ENCODE assay signal across 8 mouse cellular contexts in the genomic region with DNA sequence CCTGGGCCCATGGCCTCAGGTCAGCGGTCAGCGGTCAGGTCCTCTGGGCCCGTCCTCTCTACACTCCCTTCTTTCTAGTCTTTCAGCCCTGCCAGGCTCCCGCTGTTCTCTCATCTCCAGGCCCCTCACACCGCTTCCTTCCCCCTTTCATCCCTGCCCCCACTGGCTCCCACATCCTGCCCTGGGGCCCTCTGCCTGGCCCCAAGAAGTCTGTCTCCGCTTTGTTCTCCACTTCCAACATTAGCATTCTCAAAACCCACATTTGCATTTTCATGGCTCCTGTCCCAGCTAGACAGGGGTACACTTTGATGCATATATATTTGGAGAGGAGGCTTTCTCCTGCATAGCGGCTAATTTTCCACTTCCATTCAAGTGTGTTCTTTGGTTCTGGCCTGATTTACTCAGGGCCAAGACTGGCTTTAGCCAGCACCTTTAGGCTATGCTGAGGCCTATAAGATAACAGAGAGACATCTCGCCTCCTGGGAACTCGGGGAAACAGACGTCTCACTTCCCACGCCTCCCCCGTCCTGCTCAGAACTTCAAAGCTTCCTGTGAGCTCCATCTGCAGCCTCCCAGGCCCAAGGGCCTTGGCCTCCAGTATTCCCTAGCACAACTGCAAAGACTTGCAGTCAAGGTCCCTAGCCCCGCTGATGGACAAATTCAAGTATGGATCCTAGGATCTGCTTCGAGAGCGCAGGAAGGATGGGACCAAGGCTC.
DNase-seq lines count a peak whose midpoint lies in the region; ATAC-seq lines count a peak whose summit lies in the region.

No protein-coding gene starts in this region.

- peaks cover 69% of the 10 kb centered on the region for H3K4me1 ChIP-seq in heart, embryonic 12.5 days (replicated peaks)
- peaks cover 51% of the 10 kb centered on the region for H3K4me1 ChIP-seq in embryonic facial prominence, embryonic 10.5 days
- H3K4me1 ChIP-seq in intestine, embryonic 15.5 days (replicated peaks): peaks cover 36% of the 10 kb centered on the region
- peaks cover 40% of the 10 kb centered on the region for H3K4me1 ChIP-seq in midbrain, embryonic 13.5 days (replicated peaks)

- H3K4me2 ChIP-seq in heart, embryonic 12.5 days: peak overlapping the region; percentile 14; the same call in 1 of the 2 replicates
- H3K4me2 ChIP-seq in intestine, embryonic 15.5 days (replicated peaks): no peak overlapping the region
- peak overlapping the region; percentile 32 for H3K4me2 ChIP-seq in midbrain, embryonic 13.5 days (replicated peaks)

- no peaks in the 10 kb centered on the region for H3K9me3 ChIP-seq in heart, embryonic 12.5 days (replicated peaks)
- H3K9me3 ChIP-seq in embryonic facial prominence, embryonic 10.5 days: no peaks in the 10 kb centered on the region
- H3K9me3 ChIP-seq in intestine, embryonic 15.5 days: no peaks in the 10 kb centered on the region
- H3K9me3 ChIP-seq in midbrain, embryonic 13.5 days: no peaks in the 10 kb centered on the region

- no peaks in the 10 kb centered on the region for H3K36me3 ChIP-seq in heart, embryonic 12.5 days
- no peaks in the 10 kb centered on the region for H3K36me3 ChIP-seq in embryonic facial prominence, embryonic 10.5 days (replicated peaks)
- no peaks in the 10 kb centered on the region for H3K36me3 ChIP-seq in intestine, embryonic 15.5 days
- no peaks in the 10 kb centered on the region for H3K36me3 ChIP-seq in midbrain, embryonic 13.5 days

- H3K27ac ChIP-seq in heart, embryonic 12.5 days (ENCODE audit: poor library complexity, severe bottlenecking): peak overlapping the region; percentile 24
- H3K27ac ChIP-seq in embryonic facial prominence, embryonic 10.5 days (replicated peaks): peak overlapping the region; percentile 84
- peak overlapping the region; percentile 65 for H3K27ac ChIP-seq in intestine, embryonic 15.5 days
- H3K27ac ChIP-seq in midbrain, embryonic 13.5 days: peak overlapping the region; percentile 91

- no peak overlapping the region for H3K4me3 ChIP-seq in heart, embryonic 12.5 days
- H3K4me3 ChIP-seq in embryonic facial prominence, embryonic 10.5 days: peak overlapping the region; percentile 33; the same call in 1 of the 2 replicates
- H3K4me3 ChIP-seq in intestine, embryonic 15.5 days (replicated peaks): no peak overlapping the region
- no peak overlapping the region for H3K4me3 ChIP-seq in midbrain, embryonic 13.5 days (replicated peaks)

- H3K27me3 ChIP-seq in heart, embryonic 12.5 days (replicated peaks): no peaks in the 10 kb centered on the region
- H3K27me3 ChIP-seq in embryonic facial prominence, embryonic 10.5 days (replicated peaks; ENCODE audit: low read depth, poor library complexity, severe bottlenecking): peaks cover 17% of the 10 kb centered on the region
- no peaks in the 10 kb centered on the region for H3K27me3 ChIP-seq in intestine, embryonic 15.5 days (replicated peaks)
- peaks cover 6% of the 10 kb centered on the region; the same call in 1 of the 2 replicates for H3K27me3 ChIP-seq in midbrain, embryonic 13.5 days

- peak overlapping the region; percentile 14; the same call in 1 of the 2 replicates for H3K9ac ChIP-seq in heart, embryonic 12.5 days
- H3K9ac ChIP-seq in intestine, embryonic 15.5 days: no peak overlapping the region
- peak overlapping the region; percentile 46; the same call in 1 of the 2 replicates for H3K9ac ChIP-seq in midbrain, embryonic 13.5 days (replicated peaks)

- no peak for ATAC-seq in heart, embryonic 12.5 days (ENCODE audit: insufficient number of reproducible peaks, low FRiP score)
- ATAC-seq in intestine, embryonic 15.5 days: no peak
- ATAC-seq in midbrain, embryonic 13.5 days: peak; percentile 79
- ATAC-seq in monocyte, adult 5-6 weeks (replicated peaks; ENCODE audit: insufficient number of reproducible peaks, low FRiP score, low TSS enrichment, poor library complexity, severe bottlenecking): no peak

- 24% methylated on average over 15 of the region's 15 CpGs for WGBS in heart, embryonic 12.5 days
- WGBS in embryonic facial prominence, embryonic 10.5 days: 4% methylated on average over 15 of the region's 15 CpGs
- WGBS in intestine, embryonic 15.5 days: 47% methylated on average over 15 of the region's 15 CpGs
- 2% methylated on average over 15 of the region's 15 CpGs for WGBS in midbrain, embryonic 13.5 days

- DNase-seq in heart, adult 11 months: no peak
- DNase-seq in CD4-positive, CD25-positive, alpha-beta regulatory T cell, adult 2 months (ENCODE audit: low read depth, low spot score): peak; percentile 59
- DNase-seq in embryonic facial prominence, embryonic 10.5 days (ENCODE audit: low spot score): peak; percentile 62
- DNase-seq in spleen, postnatal 36 days (ENCODE audit: low spot score in 2 of 2): no peak

Comparison
In these comparisons a context has a peak if more than half of its experiments do, and no peak if none do; other contexts are left out.
1. H3K27ac ChIP-seq: peak in every context shown above with its lines; median percentile 91 in midbrain, embryonic 13.5 days; 84 in embryonic facial prominence, embryonic 10.5 days; 65 in intestine, embryonic 15.5 days; 24 in heart, embryonic 12.5 days.
2. DNase-seq: peak in CD4-positive, CD25-positive, alpha-beta regulatory T cell, adult 2 months (single experiment) and embryonic facial prominence, embryonic 10.5 days (single experiment); none in heart, adult 11 months (single experiment) and spleen, postnatal 36 days (0 of 2).